Mouse (Mus musculus): ENCODE results near the gene Rnase12. TPM values are rescaled to one million over a fixed set of nuclear protein-coding genes. Genes with fewer than 3 reads are reported as not detected.

The Rnase12 gene
- polyA plus RNA-seq, 1 experiment from 2014 or later, result 0.45 TPM

DNA sequence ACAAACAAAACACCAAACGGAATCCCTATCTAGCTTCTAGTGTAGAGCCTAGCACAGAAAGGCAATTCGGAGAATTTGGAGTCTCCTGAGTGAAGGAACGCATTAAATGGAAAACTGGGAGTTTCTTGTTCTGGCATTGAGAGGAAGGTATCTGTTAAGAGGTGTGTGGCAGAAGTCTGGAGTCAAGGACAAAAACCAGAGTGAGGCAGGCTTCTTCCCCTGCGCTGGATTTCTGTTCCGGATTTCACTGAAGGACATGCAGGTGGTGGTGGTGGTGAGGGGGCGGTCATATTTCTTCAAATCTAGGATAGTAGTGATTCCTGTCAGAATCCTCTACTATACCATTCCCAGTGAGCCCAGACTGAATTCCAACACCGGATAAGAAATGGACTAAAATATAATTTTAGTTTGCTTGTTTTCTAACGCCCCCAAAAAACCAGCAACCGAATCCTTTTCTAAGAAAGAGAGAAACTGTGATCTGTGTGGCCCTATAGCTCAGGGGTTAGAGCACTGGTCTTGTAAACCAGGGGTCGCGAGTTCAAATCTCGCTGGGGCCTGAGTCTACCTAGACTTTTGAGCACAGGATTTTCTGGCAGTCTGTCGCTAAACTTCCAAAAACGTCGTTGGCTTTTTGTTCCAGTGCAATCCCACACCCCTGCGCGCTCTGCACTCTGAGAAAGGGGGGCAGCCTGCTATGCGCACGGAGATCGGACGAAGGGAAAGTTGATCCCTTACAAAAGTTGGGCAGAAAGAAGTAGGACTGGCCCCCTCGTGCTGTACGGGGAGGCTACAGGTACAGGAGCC, 30.9 kb upstream of the Rnase12 start:
- Histone ChIP-seq H3K36me3 (ENCODE audit: control insufficient read depth, insufficient read depth, low read length) (no peaks in the 10 kb centered on the region), H3K27ac (ENCODE audit: low read length) (peak overlapping the region; percentile 93), H3K4me1 (ENCODE audit: control insufficient read depth, insufficient read depth, low read length) (peaks cover 13% of the 10 kb centered on the region; the same call in 1 of the 2 replicates), H3K4me3 (replicated peaks; ENCODE audit: low read length) (peak overlapping the region; percentile 61), H3K9ac (ENCODE audit: low read length) (peak overlapping the region; percentile 69), H3K27me3 (ENCODE audit: control insufficient read depth, insufficient read depth, low read length) (no peaks in the 10 kb centered on the region), H3K9me3 (replicated peaks; ENCODE audit: control insufficient read depth, low read length) (no peaks in the 10 kb centered on the region), H3K4me2 (ENCODE audit: low read depth, low read length) (peak overlapping the region; percentile 74)
- 1% methylated on average over 23 of the region's 23 CpGs for WGBS
- peak; percentile 22; the same call in 1 of the 2 replicates for ATAC-seq (ENCODE audit: insufficient read depth, low FRiP score)

DNA sequence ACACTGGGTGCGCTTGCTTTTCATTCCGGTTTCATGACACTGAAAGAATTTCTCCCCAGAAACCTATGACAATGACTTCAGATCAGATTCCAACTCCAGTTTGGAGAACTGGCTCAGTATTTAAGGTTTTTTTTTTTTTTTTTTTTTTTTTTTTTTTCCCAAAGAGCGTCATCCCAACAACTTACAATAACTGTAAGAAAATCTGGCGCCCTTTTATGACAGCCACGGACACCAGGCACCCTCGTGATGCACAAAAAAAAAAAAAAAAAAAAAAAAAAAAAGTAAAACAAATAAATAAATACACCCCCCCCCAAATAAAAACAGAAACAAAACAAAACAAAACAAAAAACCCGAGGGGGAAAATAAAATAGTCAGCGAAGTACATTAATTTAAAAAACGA, 30.3 kb upstream of the Rnase12 start:
- H3K27me3 ChIP-seq (ENCODE audit: control insufficient read depth, insufficient read depth, low read length), result no peaks in the 10 kb centered on the region
- no peak overlapping the region for H3K27ac ChIP-seq (ENCODE audit: low read length)
- peak overlapping the region; percentile 74 for H3K4me2 ChIP-seq (ENCODE audit: low read depth, low read length)
- H3K4me3 ChIP-seq (replicated peaks; ENCODE audit: low read length), result peak overlapping the region; percentile 61
- H3K4me1 ChIP-seq (ENCODE audit: control insufficient read depth, insufficient read depth, low read length), result peaks cover 12% of the 10 kb centered on the region; the same call in 1 of the 2 replicates
- peak overlapping the region; percentile 69 for H3K9ac ChIP-seq (ENCODE audit: low read length)
- no peaks in the 10 kb centered on the region for H3K9me3 ChIP-seq (replicated peaks; ENCODE audit: control insufficient read depth, low read length)
- no peaks in the 10 kb centered on the region for H3K36me3 ChIP-seq (ENCODE audit: control insufficient read depth, insufficient read depth, low read length)
- WGBS, result 13% methylated on average over 9 of the region's 9 CpGs
- ATAC-seq (ENCODE audit: insufficient read depth, low FRiP score), result no peak

DNA sequence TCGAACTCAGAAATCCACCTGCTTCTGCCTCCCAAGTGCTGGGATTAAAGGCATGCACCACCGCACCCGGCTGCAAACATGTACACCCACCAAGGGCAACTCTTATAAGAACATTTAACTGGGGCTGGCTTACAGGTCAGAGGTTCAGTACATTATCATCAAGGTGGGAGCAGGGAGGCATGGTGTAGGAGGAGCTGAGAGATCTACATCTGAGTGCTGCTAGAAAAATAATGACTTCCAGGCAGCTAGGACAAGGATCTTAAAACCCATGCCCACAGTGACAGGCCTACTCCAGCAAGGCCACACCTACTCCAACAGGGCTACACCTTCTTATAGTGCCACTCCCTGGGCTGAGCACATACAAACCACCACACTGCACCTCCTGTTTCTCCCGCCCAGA, 28.4 kb upstream of the Rnase12 start:
- no peak for ATAC-seq (ENCODE audit: insufficient read depth, low FRiP score)
- 73% methylated on average over 4 of the region's 4 CpGs for whole genome bisulfite sequencing
- Histone ChIP-seq H3K27me3 (ENCODE audit: control insufficient read depth, insufficient read depth, low read length) (no peaks in the 10 kb centered on the region; the same call in 1 of the 2 replicates), H3K36me3 (ENCODE audit: control insufficient read depth, insufficient read depth, low read length) (no peaks in the 10 kb centered on the region), H3K9me3 (replicated peaks; ENCODE audit: control insufficient read depth, low read length) (no peaks in the 10 kb centered on the region), H3K4me3 (replicated peaks; ENCODE audit: low read length) (no peak overlapping the region), H3K9ac (ENCODE audit: low read length) (no peak overlapping the region), H3K4me1 (ENCODE audit: control insufficient read depth, insufficient read depth, low read length) (peaks cover 9% of the 10 kb centered on the region), H3K27ac (ENCODE audit: low read length) (no peak overlapping the region), H3K4me2 (ENCODE audit: low read depth, low read length) (no peak overlapping the region)

DNA sequence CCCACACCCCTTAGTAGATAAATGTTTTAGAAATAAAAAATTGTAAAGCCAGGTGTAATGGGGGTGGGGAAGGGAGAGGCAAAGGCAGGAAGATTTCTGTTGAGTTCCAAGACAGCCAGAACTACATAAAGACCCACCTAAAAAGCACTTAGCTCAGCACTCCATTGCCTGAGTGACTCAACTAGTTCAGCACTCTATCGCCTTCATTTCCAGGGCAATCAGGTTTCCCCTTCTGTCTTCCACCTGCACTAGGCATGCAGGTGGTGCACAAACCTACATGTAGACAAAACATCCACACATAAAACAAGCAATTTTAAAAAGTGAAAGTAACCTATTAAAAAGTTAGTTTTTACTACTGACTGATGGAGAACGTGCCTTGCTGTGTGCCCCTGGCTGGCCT, 27.6 kb upstream of the Rnase12 start:
- Histone ChIP-seq H3K9ac (ENCODE audit: low read length) (no peak overlapping the region), H3K4me2 (ENCODE audit: low read depth, low read length) (no peak overlapping the region), H3K9me3 (replicated peaks; ENCODE audit: control insufficient read depth, low read length) (no peaks in the 10 kb centered on the region), H3K36me3 (ENCODE audit: control insufficient read depth, insufficient read depth, low read length) (no peaks in the 10 kb centered on the region), H3K27ac (ENCODE audit: low read length) (no peak overlapping the region), H3K4me1 (ENCODE audit: control insufficient read depth, insufficient read depth, low read length) (peaks cover 9% of the 10 kb centered on the region), H3K27me3 (ENCODE audit: control insufficient read depth, insufficient read depth, low read length) (no peaks in the 10 kb centered on the region; the same call in 1 of the 2 replicates), H3K4me3 (replicated peaks; ENCODE audit: low read length) (no peak overlapping the region)
- no peak for ATAC-seq (ENCODE audit: insufficient read depth, low FRiP score)
- 75% methylated on average over 2 of the region's 2 CpGs for WGBS

DNA sequence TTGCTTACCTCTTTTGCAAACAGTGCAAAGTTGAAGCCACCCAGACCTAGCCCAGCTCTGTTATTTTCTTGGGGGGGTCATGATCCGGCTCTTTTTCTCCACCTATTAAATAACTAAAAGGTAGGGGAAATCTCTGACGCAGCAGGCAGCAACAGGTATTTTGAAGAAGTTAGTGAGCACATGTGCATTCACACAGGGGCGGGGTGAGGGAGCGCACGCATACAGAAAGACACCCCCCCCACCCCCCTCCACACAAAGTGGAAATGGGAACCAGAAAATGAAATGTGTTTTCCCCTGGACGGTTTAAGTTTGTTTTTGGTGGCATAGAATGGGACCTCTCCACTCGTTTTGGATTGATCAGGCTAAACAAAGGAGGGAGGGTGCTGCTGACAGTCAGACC, 26.3 kb upstream of the Rnase12 start:
- no peaks in the 10 kb centered on the region for H3K9me3 ChIP-seq (replicated peaks; ENCODE audit: control insufficient read depth, low read length)
- 12% methylated on average over 7 of the region's 7 CpGs for WGBS
- 0 out of 2 replicates have a peak overlapping the region, but pooled peaks have one; percentile 14 for H3K9ac ChIP-seq (ENCODE audit: low read length)
- peak overlapping the region; percentile 64 for H3K4me3 ChIP-seq (replicated peaks; ENCODE audit: low read length)
- ATAC-seq (ENCODE audit: insufficient read depth, low FRiP score), result no peak
- peak overlapping the region; percentile 83 for H3K4me2 ChIP-seq (ENCODE audit: low read depth, low read length)
- no peak overlapping the region for H3K27ac ChIP-seq (ENCODE audit: low read length)
- H3K27me3 ChIP-seq (ENCODE audit: control insufficient read depth, insufficient read depth, low read length), result no peaks in the 10 kb centered on the region; the same call in 1 of the 2 replicates
- H3K36me3 ChIP-seq (ENCODE audit: control insufficient read depth, insufficient read depth, low read length), result no peaks in the 10 kb centered on the region
- H3K4me1 ChIP-seq (ENCODE audit: control insufficient read depth, insufficient read depth, low read length), result peaks cover 9% of the 10 kb centered on the region

DNA sequence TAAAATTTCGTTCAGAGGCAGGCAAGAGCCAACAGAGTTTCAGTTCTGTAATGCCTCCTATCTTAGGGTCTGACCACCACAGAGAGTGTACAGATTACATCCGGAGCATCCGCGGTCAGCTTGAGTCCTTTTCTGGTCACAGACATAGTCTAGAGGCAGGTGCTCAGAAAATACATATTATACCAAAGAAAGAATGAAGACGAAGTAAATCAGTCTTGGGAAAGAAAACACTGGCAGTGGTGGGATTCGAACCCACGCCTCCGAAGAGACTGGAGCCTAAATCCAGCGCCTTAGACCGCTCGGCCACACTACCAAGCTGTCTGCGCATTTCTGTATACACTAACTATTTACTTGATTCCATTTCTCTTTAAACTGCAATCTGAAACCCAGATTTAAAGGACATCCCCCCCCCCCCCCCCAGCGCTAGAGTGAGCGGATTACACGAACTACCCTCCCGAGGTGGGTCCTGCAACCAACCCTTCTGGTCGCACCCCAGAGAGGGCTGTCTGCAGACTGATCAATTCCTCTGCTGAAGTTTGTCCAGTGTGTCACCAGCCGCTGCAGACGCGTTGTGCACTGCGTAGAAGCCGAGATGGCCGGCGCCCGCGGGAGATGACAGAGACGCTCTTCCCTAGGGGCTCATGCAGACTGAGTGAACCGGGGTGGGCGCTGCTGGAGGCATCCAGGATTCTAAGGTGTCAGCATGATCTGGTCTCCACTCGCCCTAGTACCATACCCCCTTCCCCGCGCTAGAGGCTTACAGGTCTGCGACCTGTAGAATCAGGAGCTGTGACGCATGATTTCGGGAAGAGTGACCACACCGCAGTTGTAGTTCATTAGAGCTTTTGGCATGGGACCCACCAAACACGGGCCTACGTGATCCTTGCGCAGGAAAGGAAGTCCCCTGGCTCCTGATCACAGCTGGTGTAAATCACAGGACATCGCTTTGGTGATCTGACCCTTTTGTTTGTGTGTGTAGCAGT, 25.4 kb upstream of the Rnase12 start:
- ATAC-seq (ENCODE audit: insufficient read depth, low FRiP score), result peak; percentile 50; the same call in 1 of the 2 replicates
- Histone ChIP-seq H3K9ac (ENCODE audit: low read length) (peak overlapping the region; percentile 76), H3K27ac (ENCODE audit: low read length) (no peak overlapping the region), H3K4me2 (ENCODE audit: low read depth, low read length) (peak overlapping the region; percentile 83), H3K27me3 (ENCODE audit: control insufficient read depth, insufficient read depth, low read length) (no peaks in the 10 kb centered on the region; the same call in 1 of the 2 replicates), H3K9me3 (replicated peaks; ENCODE audit: control insufficient read depth, low read length) (no peaks in the 10 kb centered on the region), H3K4me1 (ENCODE audit: control insufficient read depth, insufficient read depth, low read length) (peaks cover 9% of the 10 kb centered on the region), H3K36me3 (ENCODE audit: control insufficient read depth, insufficient read depth, low read length) (no peaks in the 10 kb centered on the region), H3K4me3 (replicated peaks; ENCODE audit: low read length) (peak overlapping the region; percentile 64)
- 3% methylated on average over 40 of the region's 40 CpGs for WGBS

DNA sequence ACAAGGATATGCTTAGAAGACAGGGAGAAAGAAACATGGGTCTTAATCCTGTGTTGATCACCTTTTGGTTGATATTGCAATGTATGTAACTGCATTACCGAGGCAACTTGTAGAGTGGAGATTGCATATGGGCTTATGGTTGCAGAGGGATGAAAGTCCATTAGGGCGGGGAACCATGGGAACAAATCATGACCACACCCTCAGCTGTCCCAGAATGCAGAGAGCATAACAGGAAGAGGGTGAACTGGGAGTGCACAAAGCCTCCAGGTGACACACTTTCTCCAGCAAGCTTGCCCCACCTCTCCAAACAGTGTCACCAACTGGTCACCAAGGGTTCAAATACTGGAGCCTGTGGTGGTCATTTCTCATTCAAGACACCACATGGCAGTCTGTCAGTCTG, 23.6 kb upstream of the Rnase12 start:
- peak; percentile 70; the same call in 1 of the 2 replicates for ATAC-seq (ENCODE audit: insufficient read depth, low FRiP score)
- WGBS, result 66% methylated on average over 2 of the region's 2 CpGs
- H3K4me3 ChIP-seq (replicated peaks; ENCODE audit: low read length), result no peak overlapping the region
- no peaks in the 10 kb centered on the region; the same call in 1 of the 2 replicates for H3K27me3 ChIP-seq (ENCODE audit: control insufficient read depth, insufficient read depth, low read length)
- H3K27ac ChIP-seq (ENCODE audit: low read length), result no peak overlapping the region
- no peak overlapping the region for H3K4me2 ChIP-seq (ENCODE audit: low read depth, low read length)
- H3K36me3 ChIP-seq (ENCODE audit: control insufficient read depth, insufficient read depth, low read length), result no peaks in the 10 kb centered on the region
- H3K4me1 ChIP-seq (ENCODE audit: control insufficient read depth, insufficient read depth, low read length), result peaks cover 9% of the 10 kb centered on the region
- H3K9me3 ChIP-seq (replicated peaks; ENCODE audit: control insufficient read depth, low read length), result no peaks in the 10 kb centered on the region
- no peak overlapping the region for H3K9ac ChIP-seq (ENCODE audit: low read length)

DNA sequence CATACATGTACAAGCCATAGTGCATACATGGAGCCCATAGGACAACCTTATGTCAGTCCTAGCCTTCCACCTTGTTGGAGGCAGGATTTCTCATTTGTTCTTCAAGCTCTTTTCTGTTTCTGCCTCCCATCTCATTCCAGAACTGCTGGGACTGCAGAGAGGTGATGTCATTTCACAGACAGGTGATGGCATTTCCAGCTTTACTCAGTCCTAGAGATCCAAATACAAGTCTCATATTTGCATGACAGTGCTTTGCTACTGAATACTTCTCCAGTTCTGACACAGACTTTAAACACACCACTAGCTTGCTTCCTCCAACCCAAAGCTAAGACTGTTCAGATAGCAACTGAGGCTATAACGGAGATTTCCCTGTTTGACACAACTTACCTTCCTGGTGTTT, 21.7 kb upstream of the Rnase12 start:
- peaks cover 9% of the 10 kb centered on the region for H3K4me1 ChIP-seq (ENCODE audit: control insufficient read depth, insufficient read depth, low read length)
- no peaks in the 10 kb centered on the region for H3K36me3 ChIP-seq (ENCODE audit: control insufficient read depth, insufficient read depth, low read length)
- H3K9me3 ChIP-seq (replicated peaks; ENCODE audit: control insufficient read depth, low read length), result no peaks in the 10 kb centered on the region
- H3K4me3 ChIP-seq (replicated peaks; ENCODE audit: low read length), result no peak overlapping the region
- no peak overlapping the region for H3K9ac ChIP-seq (ENCODE audit: low read length)
- no peak overlapping the region for H3K27ac ChIP-seq (ENCODE audit: low read length)
- no peak overlapping the region for H3K4me2 ChIP-seq (ENCODE audit: low read depth, low read length)
- H3K27me3 ChIP-seq (ENCODE audit: control insufficient read depth, insufficient read depth, low read length), result no peaks in the 10 kb centered on the region; the same call in 1 of the 2 replicates
- 87% methylated on average over 1 of the region's 1 CpGs for WGBS
- no peak for ATAC-seq (ENCODE audit: insufficient read depth, low FRiP score)
